Mouse (Mus musculus): Measurements from ENCODE around the gene Strn. TPM values are rescaled to one million over a fixed set of nuclear protein-coding genes. Genes with fewer than 3 reads are reported as not detected.

The Strn gene
- polyA plus RNA-seq, 1 experiment from 2014 or later: 8.1 TPM

GRCm38 (mm10) chr17:78643853-78644475, 93.0 kb downstream of the Strn start:
- DNase-seq: no peak
- ATAC-seq (ENCODE audit: insufficient read depth): no peak
- TF ChIP-seq CTCF (IDR thresholded peaks at IDR 0.05; ENCODE audit: low read depth): no peak
- no peaks in the 10 kb centered on the region for H3K27me3 ChIP-seq (ENCODE audit: insufficient read depth, low read length)
- no peak overlapping the region for H3K4me2 ChIP-seq
- H3K9me3 ChIP-seq (ENCODE audit: low read depth, low read length): no peaks in the 10 kb centered on the region
- peaks cover 5% of the 10 kb centered on the region; the same call in 1 of the 2 replicates for H3K4me1 ChIP-seq (ENCODE audit: insufficient read depth)
- H3K27ac ChIP-seq (ENCODE audit: low read depth): no peak overlapping the region
- no peak overlapping the region for H3K4me3 ChIP-seq (ENCODE audit: low read depth, low read length)
- no peaks in the 10 kb centered on the region for H3K36me3 ChIP-seq (ENCODE audit: insufficient read depth)
- no peak overlapping the region for H3K9ac ChIP-seq
- 90% methylated on average over 17 of the region's 17 CpGs for WGBS

GRCm38 (mm10) chr17:78642259-78642658, 94.7 kb downstream of the Strn start:
- TF ChIP-seq CTCF (IDR thresholded peaks at IDR 0.05; ENCODE audit: low read depth): no peak
- WGBS: 80% methylated on average over 4 of the region's 4 CpGs
- Histone ChIP-seq H3K4me1 (ENCODE audit: insufficient read depth) (peaks cover 6% of the 10 kb centered on the region; the same call in 1 of the 2 replicates), H3K9me3 (ENCODE audit: low read depth, low read length) (no peaks in the 10 kb centered on the region), H3K36me3 (ENCODE audit: insufficient read depth) (no peaks in the 10 kb centered on the region), H3K27me3 (ENCODE audit: insufficient read depth, low read length) (no peaks in the 10 kb centered on the region), H3K4me2 (no peak overlapping the region), H3K9ac (no peak overlapping the region), H3K27ac (ENCODE audit: low read depth) (no peak overlapping the region), H3K4me3 (ENCODE audit: low read depth, low read length) (no peak overlapping the region)
- DNase-seq: no peak
- no peak for ATAC-seq (ENCODE audit: insufficient read depth)

GRCm38 (mm10) chr17:78640387-78640786, 96.6 kb downstream of the Strn start:
- DNase-seq (no peak), ATAC-seq (ENCODE audit: insufficient read depth) (no peak)
- H3K27ac ChIP-seq (ENCODE audit: low read depth): no peak overlapping the region
- WGBS: 85% methylated on average over 3 of the region's 3 CpGs
- H3K4me1 ChIP-seq (ENCODE audit: insufficient read depth): peaks cover 6% of the 10 kb centered on the region; the same call in 1 of the 2 replicates
- H3K4me3 ChIP-seq (ENCODE audit: low read depth, low read length): no peak overlapping the region
- no peaks in the 10 kb centered on the region for H3K27me3 ChIP-seq (ENCODE audit: insufficient read depth, low read length)
- no peaks in the 10 kb centered on the region for H3K9me3 ChIP-seq (ENCODE audit: low read depth, low read length)
- H3K4me2 ChIP-seq: no peak overlapping the region
- H3K9ac ChIP-seq: no peak overlapping the region
- H3K36me3 ChIP-seq (ENCODE audit: insufficient read depth): no peaks in the 10 kb centered on the region
- TF ChIP-seq CTCF (IDR thresholded peaks at IDR 0.05; ENCODE audit: low read depth): no peak

DNA sequence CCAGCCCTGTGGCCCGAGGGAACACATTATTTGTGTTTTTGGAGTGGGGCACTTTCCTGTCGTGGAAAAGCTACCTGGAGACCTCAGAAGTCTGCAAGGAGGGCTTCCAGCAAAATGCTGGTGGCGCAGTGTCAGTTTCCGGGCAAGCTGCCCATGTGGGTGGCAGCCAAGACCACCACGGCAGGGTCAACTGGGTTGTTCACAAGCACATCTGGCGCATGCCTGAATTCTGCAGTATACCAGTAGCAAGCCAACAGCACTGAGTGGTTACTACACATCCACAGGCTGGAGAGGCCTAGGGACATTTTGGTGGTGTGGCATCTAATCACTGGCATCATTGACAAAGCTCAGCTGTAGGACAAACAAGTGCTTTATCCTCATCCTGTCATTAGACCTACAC, 97.9 kb downstream of the Strn start:
- Histone ChIP-seq H3K4me1 (ENCODE audit: insufficient read depth) (peaks cover 6% of the 10 kb centered on the region; the same call in 1 of the 2 replicates), H3K27me3 (ENCODE audit: insufficient read depth, low read length) (no peaks in the 10 kb centered on the region), H3K36me3 (ENCODE audit: insufficient read depth) (no peaks in the 10 kb centered on the region), H3K27ac (ENCODE audit: low read depth) (no peak overlapping the region), H3K9ac (no peak overlapping the region), H3K4me3 (ENCODE audit: low read depth, low read length) (no peak overlapping the region), H3K4me2 (no peak overlapping the region), H3K9me3 (ENCODE audit: low read depth, low read length) (no peaks in the 10 kb centered on the region)
- DNase-seq: peak; percentile 77
- ATAC-seq (ENCODE audit: insufficient read depth): peak; percentile 87
- WGBS: 39% methylated on average over 6 of the region's 6 CpGs
- TF ChIP-seq CTCF (IDR thresholded peaks at IDR 0.05; ENCODE audit: low read depth): no peak

- WGBS: 92% methylated on average over 7 of the region's 7 CpGs
- Histone ChIP-seq H3K4me3 (ENCODE audit: low read depth, low read length) (no peak overlapping the region), H3K36me3 (ENCODE audit: insufficient read depth) (no peaks in the 10 kb centered on the region), H3K9me3 (ENCODE audit: low read depth, low read length) (no peaks in the 10 kb centered on the region), H3K9ac (no peak overlapping the region), H3K27me3 (ENCODE audit: insufficient read depth, low read length) (no peaks in the 10 kb centered on the region), H3K27ac (ENCODE audit: low read depth) (no peak overlapping the region), H3K4me1 (ENCODE audit: insufficient read depth) (peaks cover 6% of the 10 kb centered on the region; the same call in 1 of the 2 replicates), H3K4me2 (no peak overlapping the region)
- DNase-seq (no peak), ATAC-seq (ENCODE audit: insufficient read depth) (no peak)
- TF ChIP-seq CTCF (IDR thresholded peaks at IDR 0.05; ENCODE audit: low read depth): no peak
Observed at GRCm38 (mm10) chr17:78637140-78637539, 99.9 kb downstream of the Strn start.

- H3K9me3 ChIP-seq (ENCODE audit: low read depth, low read length): no peaks in the 10 kb centered on the region
- ATAC-seq (ENCODE audit: insufficient read depth) (no peak), DNase-seq (no peak)
- H3K4me3 ChIP-seq (ENCODE audit: low read depth, low read length): no peak overlapping the region
- H3K4me2 ChIP-seq: no peak overlapping the region
- H3K9ac ChIP-seq: no peak overlapping the region
- H3K27ac ChIP-seq (ENCODE audit: low read depth): no peak overlapping the region
- H3K27me3 ChIP-seq (ENCODE audit: insufficient read depth, low read length): no peaks in the 10 kb centered on the region
- TF ChIP-seq CTCF (IDR thresholded peaks at IDR 0.05; ENCODE audit: low read depth): no peak
- H3K4me1 ChIP-seq (ENCODE audit: insufficient read depth): peaks cover 6% of the 10 kb centered on the region; the same call in 1 of the 2 replicates
- WGBS: 69% methylated on average over 2 of the region's 2 CpGs
- no peaks in the 10 kb centered on the region for H3K36me3 ChIP-seq (ENCODE audit: insufficient read depth)
Observed at GRCm38 (mm10) chr17:78635616-78636015, 101.4 kb downstream of the Strn start.

DNA sequence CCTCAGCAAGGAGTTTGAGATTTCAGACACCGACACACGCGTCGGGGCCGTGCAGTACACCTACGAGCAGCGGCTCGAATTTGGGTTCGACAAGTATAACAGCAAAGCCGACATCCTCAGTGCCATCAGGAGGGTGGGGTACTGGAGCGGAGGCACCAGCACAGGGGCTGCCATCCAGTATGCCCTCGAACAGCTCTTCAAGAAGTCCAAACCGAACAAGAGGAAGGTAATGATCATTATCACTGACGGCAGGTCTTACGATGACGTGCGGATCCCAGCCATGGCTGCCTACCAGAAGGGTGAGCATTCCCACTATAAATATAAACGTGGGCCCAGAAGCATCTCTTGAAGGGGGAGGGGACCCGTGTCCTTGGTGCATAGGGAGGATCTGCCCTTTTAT, 112.1 kb downstream of the Strn start:
- 95% methylated on average over 19 of the region's 19 CpGs for whole genome bisulfite sequencing
- Histone ChIP-seq H3K4me1 (ENCODE audit: insufficient read depth) (no peaks in the 10 kb centered on the region), H3K4me3 (ENCODE audit: low read depth, low read length) (no peak overlapping the region), H3K27me3 (ENCODE audit: insufficient read depth, low read length) (no peaks in the 10 kb centered on the region), H3K9ac (no peak overlapping the region), H3K36me3 (ENCODE audit: insufficient read depth) (no peaks in the 10 kb centered on the region), H3K27ac (ENCODE audit: low read depth) (no peak overlapping the region), H3K9me3 (ENCODE audit: low read depth, low read length) (0 out of 2 replicates have a peak, but pooled peaks cover 3% of the 10 kb centered on the region), H3K4me2 (no peak overlapping the region)
- ATAC-seq (ENCODE audit: insufficient read depth) (no peak), DNase-seq (no peak)
- TF ChIP-seq CTCF (IDR thresholded peaks at IDR 0.05; ENCODE audit: low read depth): no peak

Data from lung, embryonic 14.5 days (tissue).